Mouse (Mus musculus): ENCODE measurements around the gene Lrrc8d.
"Not testable (repeated sequence)": the region's sequence is repeated elsewhere in the genome, so short reads cannot be mapped to it uniquely, and the experiment has no call there.

Gene Lrrc8d

DNA sequence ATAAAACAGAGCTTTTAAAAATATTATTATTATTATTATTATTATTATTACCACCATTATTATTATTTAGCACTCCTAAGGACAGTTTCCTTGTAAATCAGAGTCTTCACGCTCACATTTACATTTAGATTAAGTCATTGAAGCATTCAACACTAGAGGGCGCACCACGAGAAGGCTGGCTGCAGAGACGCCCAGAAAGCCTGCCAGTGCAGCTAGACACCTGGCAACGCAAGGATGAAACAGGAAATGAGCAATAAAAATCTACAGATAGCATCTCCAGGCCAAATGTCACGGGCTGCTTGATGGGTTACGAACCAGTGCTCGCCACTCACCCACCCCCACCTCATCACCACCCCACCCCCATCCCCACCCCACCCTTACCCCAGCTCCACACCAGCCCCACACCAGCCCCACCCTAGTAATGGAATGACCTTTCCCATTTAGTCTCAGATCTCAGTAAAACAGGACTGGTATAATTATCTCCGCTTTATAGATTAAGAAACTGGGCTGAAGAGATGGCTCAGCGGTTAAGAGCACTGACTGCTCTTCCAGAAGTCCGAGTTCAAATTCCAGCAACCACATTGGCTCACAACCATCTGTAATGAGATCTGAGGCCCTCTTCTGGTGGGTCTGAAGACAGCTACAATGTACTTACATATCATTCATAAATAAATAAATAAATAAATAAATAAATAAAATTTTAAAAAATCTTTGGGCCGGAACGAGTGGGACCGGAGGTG is 14.7 kb upstream of the Lrrc8d start:
- DNase-seq (ENCODE audit: low read depth, low spot score): peak; percentile 69

DNA sequence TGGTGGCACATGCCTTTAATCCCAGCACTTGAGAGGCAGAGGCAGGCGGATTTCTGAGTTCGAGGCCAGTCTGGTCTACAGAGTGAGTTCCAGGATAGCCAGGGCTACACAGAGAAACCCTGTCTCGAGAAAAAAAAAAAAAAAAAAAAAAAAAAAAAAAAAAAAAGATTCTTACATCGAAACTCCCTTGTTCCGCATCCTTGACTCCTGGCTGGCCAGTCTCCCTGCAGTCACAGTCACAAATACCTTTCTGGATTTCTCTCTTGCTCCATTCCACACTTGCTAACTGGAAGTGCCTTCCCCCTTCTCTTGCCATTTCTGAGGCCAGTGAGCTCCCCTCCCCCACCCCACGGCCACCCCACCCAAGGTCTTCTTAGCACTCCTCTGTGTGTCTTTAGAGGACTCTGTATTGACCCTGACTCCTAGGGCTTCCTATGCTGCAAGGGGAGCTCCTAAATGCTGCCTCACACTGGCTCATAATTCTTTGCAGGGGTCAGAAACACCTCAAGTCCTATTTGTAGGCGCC is 13.9 kb upstream of the Lrrc8d start:
- not testable (repeated sequence) for DNase-seq (ENCODE audit: low read depth, low spot score)

DNA sequence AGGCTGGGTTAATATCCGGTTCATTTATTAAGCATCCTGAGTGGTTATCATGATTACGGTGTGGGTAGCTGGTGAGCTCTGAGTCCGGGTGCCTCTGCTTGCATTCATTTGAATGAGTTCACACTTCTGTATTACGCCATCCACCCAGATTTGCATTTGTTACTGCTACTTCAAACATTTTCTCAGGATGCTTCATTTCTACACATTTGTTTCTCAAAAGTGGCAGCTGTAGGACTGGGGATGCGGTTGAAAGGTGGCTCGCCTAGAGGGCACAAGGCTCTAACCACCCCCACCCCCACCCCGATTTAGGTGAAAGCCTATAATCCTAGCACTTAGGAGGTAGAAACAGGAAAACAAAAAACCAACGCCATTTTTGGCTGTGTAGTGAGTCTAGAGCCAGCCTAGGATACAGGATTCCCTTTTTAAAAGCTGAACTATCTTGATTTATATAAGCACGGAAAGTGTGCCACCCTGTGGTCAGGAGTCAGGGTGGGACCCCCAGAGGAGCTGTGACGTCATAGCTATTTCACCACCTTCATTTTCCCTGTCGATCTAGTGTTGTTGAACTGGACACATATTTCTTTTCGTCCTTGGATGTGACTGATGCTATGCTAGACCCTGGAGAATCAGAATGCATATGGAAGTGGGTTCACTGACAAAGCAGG is 13.3 kb upstream of the Lrrc8d start:
- DNase-seq (ENCODE audit: low read depth, low spot score): no peak

DNA sequence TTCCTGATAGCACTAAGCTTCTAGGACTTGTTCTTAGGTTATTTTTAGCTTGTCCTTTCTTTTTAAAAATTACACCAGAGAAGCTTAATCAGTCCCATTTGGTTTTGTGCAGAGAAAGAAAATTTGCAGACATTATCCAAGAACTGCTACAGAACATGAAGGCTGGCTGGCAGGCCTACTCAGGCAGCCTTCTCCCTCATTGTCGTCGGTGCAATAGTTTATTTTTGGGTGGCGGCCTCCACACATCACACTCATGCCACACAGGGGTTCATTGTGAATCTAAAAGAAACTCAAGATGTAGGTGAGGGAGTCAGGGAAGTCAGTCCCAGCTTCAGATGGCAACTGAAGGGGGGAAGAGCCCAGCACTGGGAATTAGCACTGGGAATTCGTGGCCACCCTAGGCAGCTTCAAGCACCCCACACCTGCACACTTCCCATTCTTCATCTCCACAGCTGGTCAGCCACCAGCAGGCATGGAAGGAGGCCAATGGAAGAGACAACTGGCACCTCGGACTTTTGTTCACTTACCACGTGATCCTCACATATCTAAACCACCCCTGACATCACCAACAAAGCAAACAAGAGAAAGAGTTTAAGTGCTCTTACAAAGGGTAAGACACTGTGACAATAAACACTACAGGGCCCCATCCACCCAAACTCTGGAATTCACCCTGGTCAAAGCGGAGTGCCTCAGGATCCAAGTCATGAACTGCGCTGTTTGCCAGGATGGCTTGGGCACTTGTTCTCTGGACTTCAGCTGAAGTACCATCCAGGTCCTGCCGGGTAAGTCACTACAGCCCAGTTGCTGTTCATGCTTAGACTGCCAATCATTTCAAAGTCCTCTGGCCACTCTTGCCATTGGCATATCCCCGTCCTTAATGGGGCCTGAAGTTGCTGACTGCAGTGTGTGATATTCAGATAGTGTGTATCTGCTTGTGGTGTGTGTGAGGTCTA is 9.0 kb upstream of the Lrrc8d start:
- DNase-seq (ENCODE audit: low read depth, low spot score): no peak

DNA sequence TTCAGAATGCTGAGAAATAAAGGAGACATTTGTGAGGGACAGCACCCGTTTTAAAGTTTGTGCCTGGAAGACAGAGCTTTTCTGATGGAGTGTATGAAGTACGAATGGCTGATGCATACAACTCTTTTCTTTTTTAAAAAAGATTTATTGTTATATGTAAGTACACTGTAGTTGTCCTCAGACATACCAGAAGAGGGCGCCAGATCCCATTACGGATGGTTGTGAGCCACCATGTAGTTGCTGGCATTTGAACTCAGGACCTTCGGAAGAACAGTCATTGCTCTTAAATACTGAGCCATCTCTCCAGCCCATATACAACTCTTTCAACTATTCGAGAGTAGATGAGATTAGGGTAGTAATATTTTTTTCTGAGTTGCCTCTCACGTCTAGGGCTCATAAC is 8.1 kb upstream of the Lrrc8d start:
- DNase-seq (ENCODE audit: low read depth, low spot score): no peak

DNA sequence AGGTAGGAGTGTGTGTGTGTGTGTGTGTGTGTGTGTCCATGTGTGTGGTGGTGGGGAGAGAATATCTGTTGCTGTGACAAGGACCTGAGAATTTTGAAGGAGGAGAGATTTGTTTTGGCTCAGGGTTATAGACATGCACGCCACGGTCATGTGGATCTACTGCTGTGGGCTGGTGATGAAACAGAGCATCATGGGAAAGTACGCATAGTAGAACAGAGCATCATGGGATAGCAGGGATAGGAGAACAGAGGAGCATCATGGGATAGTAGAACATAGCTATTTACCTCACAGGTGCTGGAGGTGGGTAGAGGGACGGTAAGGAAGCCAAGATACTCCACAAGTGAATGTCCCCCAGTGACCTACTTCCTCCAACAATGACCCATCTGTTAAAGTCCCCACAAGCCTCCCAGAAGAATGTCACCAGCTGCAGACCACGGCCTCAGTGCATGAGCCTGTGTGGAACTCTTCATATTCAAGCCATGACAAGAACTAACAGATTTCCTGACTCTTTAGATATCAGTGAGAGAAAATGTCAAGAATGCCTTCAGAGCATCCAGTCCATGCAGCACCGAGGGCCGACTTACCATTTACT is 5.3 kb upstream of the Lrrc8d start:
- no peak for DNase-seq (ENCODE audit: low read depth, low spot score)

DNA sequence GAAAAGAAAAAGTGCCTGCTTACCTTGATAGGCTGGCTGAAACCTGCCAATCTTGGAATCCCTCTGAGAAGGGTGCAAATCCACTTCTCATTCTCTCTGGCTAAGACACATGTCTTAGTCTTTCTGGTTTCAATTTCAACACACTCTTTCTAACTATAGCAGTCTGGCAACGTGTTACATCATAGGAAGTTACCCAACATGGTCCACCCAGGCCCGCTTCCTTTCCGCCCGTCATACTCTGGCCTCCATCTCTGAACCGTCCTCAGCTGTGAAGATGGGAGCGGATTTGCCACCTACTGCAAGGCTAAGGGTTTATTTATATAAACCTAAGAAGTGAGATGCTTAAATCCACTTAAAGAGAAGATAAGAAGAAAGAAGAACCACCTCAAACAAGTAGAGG is 3.7 kb upstream of the Lrrc8d start:
- no peak for DNase-seq (ENCODE audit: low read depth, low spot score)

DNA sequence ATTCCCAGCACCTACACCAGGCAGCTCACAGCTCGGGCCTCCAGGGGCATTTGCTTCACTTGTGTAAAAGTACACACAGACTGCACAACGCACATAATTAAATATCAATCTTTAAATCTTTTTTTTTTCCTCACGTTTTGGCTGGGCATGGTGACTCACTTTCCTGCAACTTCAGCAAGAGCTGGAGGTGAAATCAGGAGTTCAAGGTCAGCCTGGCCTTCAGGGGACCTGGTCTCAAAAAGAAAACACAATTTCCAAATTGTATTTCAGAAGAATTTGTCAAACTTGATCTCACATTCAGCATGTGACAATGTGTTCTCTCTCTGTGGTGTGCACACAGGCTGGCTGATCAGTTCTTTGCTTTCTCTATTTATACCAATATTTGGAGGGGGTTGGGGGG is 1.9 kb upstream of the Lrrc8d start:
- DNase-seq (ENCODE audit: low read depth, low spot score): no peak

DNA sequence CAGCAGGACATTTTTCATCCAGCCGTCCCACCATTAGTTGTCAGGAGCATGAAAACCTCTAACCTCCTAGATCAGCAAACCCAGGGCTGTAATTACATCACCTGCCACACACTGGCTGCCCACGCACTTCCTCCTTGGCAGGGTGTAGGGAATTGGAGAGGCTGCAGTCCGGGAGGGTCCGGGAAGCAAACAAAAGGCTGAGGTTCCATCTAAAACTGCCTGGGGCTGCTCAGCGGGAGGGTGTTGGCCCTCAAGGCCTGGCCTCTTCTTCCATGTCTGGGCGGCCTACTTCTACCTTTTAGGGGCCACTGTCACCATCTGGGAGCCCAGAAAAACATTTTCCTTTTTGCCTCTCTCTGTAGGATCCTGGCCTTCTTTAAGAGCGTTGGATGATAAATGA is 1.1 kb upstream of the Lrrc8d start:
- DNase-seq (ENCODE audit: low read depth, low spot score): no peak

DNA sequence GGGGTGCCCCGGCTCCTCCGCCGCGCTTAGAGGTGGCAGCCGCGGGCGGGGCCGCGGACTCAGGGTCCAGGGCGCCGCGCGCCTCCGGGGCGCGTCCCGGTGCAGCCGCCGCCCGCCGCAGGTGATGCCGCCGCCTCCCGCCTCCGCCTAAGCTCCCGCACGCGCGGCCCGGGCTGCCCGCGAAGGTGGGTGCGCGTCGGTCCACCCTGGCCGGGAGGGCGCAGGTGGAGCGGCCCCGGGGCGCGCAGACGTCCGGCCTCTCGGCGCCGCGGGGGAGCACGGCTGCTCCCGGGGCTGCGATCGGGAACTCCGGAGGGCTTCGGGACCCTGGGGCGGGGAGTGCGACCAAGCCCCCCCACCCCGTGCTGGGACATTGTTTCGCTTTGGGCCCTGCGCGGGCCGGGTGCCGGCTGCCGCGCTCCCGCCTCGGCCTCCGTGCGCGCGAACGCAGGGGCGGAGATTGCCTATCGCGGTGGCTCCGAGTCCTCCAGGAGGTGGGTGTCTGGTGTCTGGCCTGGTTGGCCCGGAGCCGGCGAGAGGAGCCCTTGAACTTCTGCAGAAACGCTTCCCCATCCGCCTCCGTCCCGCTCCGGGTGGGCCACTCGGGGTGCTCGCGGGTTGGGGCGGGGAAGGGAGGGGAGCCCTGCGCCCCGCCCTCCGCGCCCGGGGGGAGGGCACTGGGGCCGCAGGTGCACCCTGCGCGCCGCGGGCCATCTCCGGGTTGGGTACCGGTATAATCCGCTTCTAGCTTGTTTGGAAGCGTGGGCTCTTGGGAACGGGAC is 492 bp downstream of the Lrrc8d start:
- no peak for DNase-seq (ENCODE audit: low read depth, low spot score)

DNA sequence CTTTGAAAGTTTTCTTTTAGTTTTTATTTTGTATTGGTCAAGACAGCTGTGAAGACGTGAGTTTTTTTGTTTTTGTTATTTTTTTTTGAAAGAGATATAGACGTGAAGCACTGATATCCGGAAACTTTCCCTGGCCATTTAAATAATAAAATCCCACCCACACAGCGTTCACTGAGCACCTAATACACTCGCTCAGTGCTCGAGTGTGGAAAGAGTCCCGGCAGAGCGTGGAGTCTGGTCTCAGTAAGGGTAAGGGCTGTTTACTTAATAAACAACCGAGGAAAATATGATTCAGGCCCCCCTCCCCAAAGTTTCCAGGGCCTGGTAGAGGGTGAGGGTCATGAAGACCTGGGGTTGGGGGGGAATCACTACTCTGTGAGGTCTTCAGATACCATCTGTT is 1.6 kb downstream of the Lrrc8d start:
- no peak for DNase-seq (ENCODE audit: low read depth, low spot score)

DNA sequence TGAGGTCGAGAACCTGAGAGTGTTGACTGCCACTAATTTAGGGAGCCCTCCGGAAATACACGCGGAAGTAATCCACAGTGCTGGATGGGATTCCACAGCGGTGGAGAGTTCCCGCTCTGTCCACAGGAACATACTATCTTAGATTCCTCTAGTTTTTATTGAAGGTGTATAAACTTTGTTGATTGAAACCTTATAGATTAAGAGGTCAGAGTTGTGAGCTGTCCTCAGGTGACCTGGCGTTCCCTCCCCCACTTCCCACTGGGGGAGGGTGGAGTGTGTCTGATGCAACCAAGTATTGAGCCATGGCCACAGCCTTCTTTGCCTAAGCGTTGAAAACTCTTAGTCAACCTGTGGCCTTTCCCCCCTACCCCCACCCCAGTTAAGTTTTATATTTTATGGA is 2.1 kb downstream of the Lrrc8d start:
- no peak for DNase-seq (ENCODE audit: low read depth, low spot score)

DNA sequence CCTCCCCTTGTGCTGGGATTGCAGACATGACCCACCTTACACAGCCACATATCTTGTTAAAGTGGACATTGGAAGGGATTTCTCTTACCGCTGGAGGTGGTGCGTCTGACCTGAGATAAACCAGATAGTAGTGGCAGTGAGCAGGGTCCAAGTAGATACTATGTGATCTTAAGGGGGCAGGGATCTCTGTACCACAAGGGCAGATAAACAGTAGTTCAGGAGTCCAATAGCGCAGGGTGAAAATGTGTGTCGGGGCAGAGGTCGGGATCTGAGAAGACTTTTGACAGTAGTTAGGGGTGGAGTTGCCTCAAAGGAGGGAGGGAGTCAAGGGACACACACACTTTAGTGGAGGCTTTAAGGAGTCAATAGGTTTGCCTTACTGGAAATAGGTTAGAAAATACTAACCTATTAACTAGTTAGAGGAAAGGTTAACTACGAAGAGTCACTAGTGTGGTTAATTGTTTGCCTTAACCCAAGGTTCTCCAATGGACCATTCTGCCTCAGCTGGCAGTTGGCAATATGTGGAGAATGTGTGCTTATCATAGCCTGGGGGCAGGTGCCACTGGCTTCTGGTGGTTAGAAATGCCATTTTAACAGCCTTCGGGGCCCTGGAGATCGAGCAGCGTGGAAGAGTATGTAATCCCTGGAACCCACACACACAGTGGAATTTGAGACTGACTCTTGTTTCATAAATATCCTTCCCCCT is 3.0 kb downstream of the Lrrc8d start:
- DNase-seq (ENCODE audit: low read depth, low spot score): no peak

DNA sequence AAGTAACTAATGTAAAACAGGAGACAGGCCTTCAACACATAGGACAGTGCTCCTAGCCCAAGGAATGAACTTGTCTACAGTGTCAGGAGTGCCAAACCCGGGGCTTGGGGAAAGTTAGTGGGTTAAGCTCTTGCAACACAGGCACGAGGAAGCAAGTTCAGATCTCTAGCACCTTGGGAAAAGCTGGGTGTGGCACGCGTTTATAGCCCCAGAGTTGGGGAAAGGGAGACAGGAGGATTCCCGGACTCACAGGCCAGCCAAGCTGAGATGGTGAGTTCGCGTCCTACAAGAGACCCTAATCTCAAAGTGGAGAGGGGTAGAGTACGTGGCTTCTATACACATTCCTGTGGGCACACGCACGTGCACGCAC is 3.5 kb downstream of the Lrrc8d start:
- DNase-seq (ENCODE audit: low read depth, low spot score): no peak

DNA sequence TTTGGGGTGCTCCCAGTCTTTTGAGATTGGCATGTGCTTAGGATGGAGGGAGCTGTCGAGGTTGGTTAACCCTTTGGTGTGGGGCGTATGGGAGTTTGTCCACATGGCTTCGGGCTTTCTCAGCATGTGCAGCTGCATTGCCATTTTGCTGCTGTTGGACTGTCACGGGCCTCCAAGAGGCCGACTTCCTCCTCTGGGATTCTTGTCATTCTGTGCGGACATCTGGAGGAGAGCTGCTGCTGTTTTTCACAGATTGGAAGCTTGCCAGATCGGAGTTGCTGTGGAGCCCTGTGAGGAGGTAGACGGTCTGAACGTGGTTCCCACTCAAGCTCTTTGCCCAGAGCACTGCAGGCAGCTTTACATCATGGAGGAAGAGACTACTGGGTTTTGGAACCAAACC is 4.8 kb downstream of the Lrrc8d start:
- DNase-seq (ENCODE audit: low read depth, low spot score): no peak

DNA sequence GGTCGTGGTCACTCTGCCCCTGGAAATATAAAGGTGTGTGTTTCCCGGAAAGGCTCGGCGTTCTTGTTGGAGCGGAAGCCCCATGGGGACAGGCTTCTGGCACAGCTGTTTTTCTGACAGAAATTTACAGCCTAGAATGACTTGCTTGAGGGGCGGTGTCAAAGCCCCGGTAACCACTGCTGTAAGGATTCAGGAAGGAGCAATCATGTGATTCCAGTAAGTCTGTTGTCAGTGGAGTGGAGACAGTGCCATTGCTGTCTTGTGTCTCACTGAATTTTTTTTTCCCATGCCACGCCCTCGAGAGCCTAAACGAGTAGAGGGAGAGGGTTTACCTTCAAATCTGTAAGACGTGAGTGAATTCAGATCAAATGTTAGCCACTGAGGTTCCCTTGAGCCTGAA is 6.9 kb downstream of the Lrrc8d start:
- DNase-seq (ENCODE audit: low read depth, low spot score): no peak

DNA sequence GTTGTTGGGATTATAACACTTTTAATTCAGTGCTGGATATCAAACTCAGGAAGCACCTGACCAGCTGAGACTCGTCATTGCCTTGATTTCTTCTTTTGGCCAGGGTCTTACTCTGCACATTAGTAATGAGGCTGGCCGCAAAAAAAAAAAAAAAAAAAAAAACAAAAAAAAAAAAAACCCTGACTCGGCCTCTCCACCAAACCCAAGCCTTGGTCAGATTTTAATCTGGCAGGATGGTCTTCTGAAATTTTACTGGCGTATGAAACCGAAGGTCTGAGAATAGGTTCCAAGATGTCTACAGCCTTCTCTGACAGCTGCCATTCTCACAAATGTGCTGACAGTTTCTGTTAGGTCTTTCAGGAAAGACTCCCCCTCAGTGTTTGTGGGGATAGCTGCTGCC is 8.5 kb downstream of the Lrrc8d start:
- no peak for DNase-seq (ENCODE audit: low read depth, low spot score)

DNA sequence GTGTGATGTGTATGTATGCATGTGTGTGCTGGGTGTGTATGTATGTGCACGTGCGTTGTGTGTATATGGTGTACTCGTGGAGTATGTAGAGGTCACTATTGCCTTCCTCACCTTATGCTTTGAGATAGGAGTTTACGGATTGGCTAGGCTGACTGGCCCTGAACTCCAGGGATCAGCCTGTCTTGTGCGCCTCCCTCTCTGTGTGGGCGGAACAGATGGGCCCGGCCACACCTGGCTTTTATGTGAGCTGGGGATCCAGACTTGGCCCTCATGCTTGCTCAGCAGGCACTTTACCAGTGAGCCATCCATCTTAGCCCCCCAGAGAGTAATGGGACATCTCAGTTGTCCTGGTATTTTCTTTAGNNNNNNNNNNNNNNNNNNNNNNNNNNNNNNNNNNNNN is 10.7 kb downstream of the Lrrc8d start:
- DNase-seq (ENCODE audit: low read depth, low spot score): no peak

DNA sequence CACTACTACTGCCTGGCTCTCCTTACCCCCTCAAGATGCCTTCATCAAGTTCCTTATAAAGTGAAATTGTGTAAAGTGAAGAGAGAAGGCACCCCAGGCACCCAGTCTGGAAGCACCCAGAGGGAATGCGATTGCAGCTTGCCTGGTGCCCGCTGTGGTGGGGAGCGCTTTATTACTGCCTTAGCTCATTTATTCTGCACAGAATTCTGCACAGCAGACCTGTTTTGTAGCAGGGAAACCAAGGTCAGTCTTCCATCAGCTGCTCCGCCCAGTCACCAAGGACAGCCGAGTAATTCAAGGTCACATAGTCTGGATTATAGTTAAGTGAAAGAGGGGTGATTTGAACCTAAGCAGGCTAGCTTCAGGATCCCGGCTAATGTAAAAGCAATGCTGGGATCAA is 14.7 kb downstream of the Lrrc8d start:
- DNase-seq (ENCODE audit: low read depth, low spot score): no peak

DNA sequence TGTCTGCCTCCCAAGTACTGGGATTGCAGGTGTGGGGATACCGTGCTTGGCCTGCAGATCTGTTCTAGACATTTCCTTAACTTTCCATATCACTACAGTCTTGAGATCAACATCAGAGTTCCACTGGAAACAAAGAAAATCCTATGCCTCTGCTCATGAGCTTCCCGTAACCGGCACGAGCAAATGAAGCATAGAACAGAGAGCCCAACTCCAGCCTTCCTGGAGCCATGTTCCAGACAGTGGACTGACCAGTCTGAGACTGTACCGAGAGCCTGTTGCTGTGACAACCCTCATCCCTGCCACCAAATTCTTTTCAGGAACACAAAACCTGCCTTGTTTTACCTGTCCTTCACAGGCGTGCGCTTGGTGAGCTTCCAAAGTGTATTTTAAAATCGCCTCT is 15.3 kb downstream of the Lrrc8d start:
- DNase-seq (ENCODE audit: low read depth, low spot score): no peak

Data from telencephalon, adult 2 months (tissue).